Mouse (Mus musculus) gastrocnemius, postnatal 4 days (tissue): Measurements from ENCODE around the gene Zmiz1. TPM values are rescaled to one million over a fixed set of nuclear protein-coding genes. Genes with fewer than 3 reads are reported as not detected.
A peak's percentile ranks its signal among the peaks of the same experiment; 100 is the strongest.

Experiments
- DNase-seq, 2 experiments: peaks; one replicate each; pipeline ENCODE4 v3.0.0; 2021 to 2022; ENCODE audit warnings: low spot score in 2 of 2, mixed read lengths in 2 of 2
- total RNA-seq, 2 experiments: library from RNA; stranded (reverse); gene quantifications; 2 replicates each; pipeline ENCODE4 v1.2.3; 2021

Gene Zmiz1
- total RNA-seq, 2 experiments from 2014 or later = 53.8 to 55.2 TPM

GRCm38 (mm10) chr14:25555848-25556247 is 96.9 kb downstream of the Zmiz1 start:
- no peak for DNase-seq

- DNase-seq = no peak
Observed at GRCm38 (mm10) chr14:25557014-25557413, 98.0 kb downstream of the Zmiz1 start.

GRCm38 (mm10) chr14:25558479-25558878 is 99.5 kb downstream of the Zmiz1 start:
- DNase-seq = no peak

GRCm38 (mm10) chr14:25559907-25560306 is 100.9 kb downstream of the Zmiz1 start:
- no peak for DNase-seq

GRCm38 (mm10) chr14:25560841-25561240 is 101.9 kb downstream of the Zmiz1 start:
- DNase-seq = no peak

- no peak for DNase-seq
Observed at GRCm38 (mm10) chr14:25561716-25562115, 102.7 kb downstream of the Zmiz1 start.

GRCm38 (mm10) chr14:25562447-25562846 is 103.5 kb downstream of the Zmiz1 start:
- DNase-seq = no peak

- DNase-seq = no peak
Observed at GRCm38 (mm10) chr14:25562909-25563308, 103.9 kb downstream of the Zmiz1 start.

- DNase-seq = no peak
Observed at GRCm38 (mm10) chr14:25564577-25564976, 105.6 kb downstream of the Zmiz1 start.

- DNase-seq = peak; percentile 74 to 84
Observed at GRCm38 (mm10) chr14:25565344-25566088, 106.5 kb downstream of the Zmiz1 start.

- DNase-seq = peak in 1 of 2 experiments; percentile 66
Observed at GRCm38 (mm10) chr14:25567245-25567644, 108.3 kb downstream of the Zmiz1 start.

GRCm38 (mm10) chr14:25567837-25568236 is 108.9 kb downstream of the Zmiz1 start:
- no peak for DNase-seq

- DNase-seq = no peak
Observed at GRCm38 (mm10) chr14:25574047-25574870, 115.3 kb downstream of the Zmiz1 start.

- DNase-seq = no peak
Observed at GRCm38 (mm10) chr14:25576642-25577041, 117.7 kb downstream of the Zmiz1 start.

GRCm38 (mm10) chr14:25577431-25577830 is 118.4 kb downstream of the Zmiz1 start:
- DNase-seq = no peak

- no peak for DNase-seq
Observed at GRCm38 (mm10) chr14:25579597-25579996, 120.6 kb downstream of the Zmiz1 start.

- DNase-seq = no peak
Observed at GRCm38 (mm10) chr14:25580397-25580796, 121.4 kb downstream of the Zmiz1 start.

- no peak for DNase-seq
Observed at GRCm38 (mm10) chr14:25582603-25583002, 123.6 kb downstream of the Zmiz1 start.

GRCm38 (mm10) chr14:25583899-25584298 is 124.9 kb downstream of the Zmiz1 start:
- no peak for DNase-seq

- DNase-seq = no peak
Observed at GRCm38 (mm10) chr14:25585545-25586301, 126.7 kb downstream of the Zmiz1 start.

- no peak for DNase-seq
Observed at GRCm38 (mm10) chr14:25586846-25587486, 128.0 kb downstream of the Zmiz1 start.
